Mouse (Mus musculus) right cerebral cortex, postnatal 10 days (tissue): ENCODE results near the gene Armc7.
"Not testable (repeated sequence)": the region's sequence is repeated elsewhere in the genome, so short reads cannot be mapped to it uniquely, and the experiment has no call there.

ENCODE experiments used
- DNase-seq, 2 experiments: peaks; one replicate each; pipeline ENCODE4 v3.0.0; 2021; ENCODE audit warnings: low spot score in 2 of 2

The Armc7 gene

GRCm38 (mm10) chr11:115490441-115491355, 15.2 kb downstream of the Armc7 start:
- no peak for DNase-seq

- peak; percentile 90 to 93 for DNase-seq
These were observed 16.1 kb downstream of the Armc7 start, which contains the start of gene Nt5c for GRCm38 (mm10) chr11:115491356-115492083. Gene Nt5c, minus strand, starts transcription at chr11:115491862.

GRCm38 (mm10) chr11:115492387-115492786, 16.9 kb downstream of the Armc7 start:
- DNase-seq: no peak

- not testable (repeated sequence) for DNase-seq
These were observed 21.1 kb downstream of the Armc7 start for GRCm38 (mm10) chr11:115496559-115496958.

- DNase-seq: no peak
These were observed 27.2 kb downstream of the Armc7 start for GRCm38 (mm10) chr11:115502636-115503035.

GRCm38 (mm10) chr11:115506586-115506985, 31.1 kb downstream of the Armc7 start:
- no peak for DNase-seq

GRCm38 (mm10) chr11:115508061-115508460, 32.6 kb downstream of the Armc7 start:
- DNase-seq: no peak

- DNase-seq: no peak
These were observed 34.5 kb downstream of the Armc7 start for GRCm38 (mm10) chr11:115509773-115510506.

GRCm38 (mm10) chr11:115510507-115510888, 35.0 kb downstream of the Armc7 start:
- DNase-seq: no peak

GRCm38 (mm10) chr11:115511121-115511520, 35.7 kb downstream of the Armc7 start:
- DNase-seq: no peak

- no peak for DNase-seq
These were observed 36.5 kb downstream of the Armc7 start for GRCm38 (mm10) chr11:115512004-115512403.

- DNase-seq: no peak
These were observed 37.1 kb downstream of the Armc7 start for GRCm38 (mm10) chr11:115512407-115513183.

- DNase-seq: peak; percentile 70 to 80
These were observed 38.1 kb downstream of the Armc7 start for GRCm38 (mm10) chr11:115513271-115514237.

- DNase-seq: peak; percentile 96 to 97
These were observed 38.8 kb downstream of the Armc7 start, which contains the start of gene Jpt1 for GRCm38 (mm10) chr11:115514238-115514663. Gene Jpt1, minus strand, starts transcription at chr11:115514387.

- DNase-seq: no peak
These were observed 39.6 kb downstream of the Armc7 start for GRCm38 (mm10) chr11:115515021-115515420.

GRCm38 (mm10) chr11:115516942-115517341, 41.5 kb downstream of the Armc7 start:
- no peak for DNase-seq

- DNase-seq: no peak
These were observed 43.2 kb downstream of the Armc7 start for GRCm38 (mm10) chr11:115518693-115519092.

- DNase-seq: no peak
These were observed 44.1 kb downstream of the Armc7 start for GRCm38 (mm10) chr11:115519581-115519980.

- DNase-seq: no peak
These were observed 44.8 kb downstream of the Armc7 start for GRCm38 (mm10) chr11:115520218-115520617.

GRCm38 (mm10) chr11:115521080-115521479, 45.6 kb downstream of the Armc7 start:
- no peak for DNase-seq
